Mouse (Mus musculus) neural tube, embryonic 12.5 days (tissue): ENCODE measurements around the gene Cdr2l. TPM values are rescaled to one million over a fixed set of nuclear protein-coding genes. Genes with fewer than 3 reads are reported as not detected.
A peak's percentile ranks its signal among the peaks of the same experiment; 100 is the strongest.

Experiments used
- ATAC-seq: fragments of 200-750 bp; cut with Nextera tagmentation; 2 replicates; pipeline ENCODE4 v1.8.0; 2017; ENCODE audit warnings: low read depth, mild to moderate bottlenecking, moderate TSS enrichment, moderate library complexity; ENCODE audit not compliant: low FRiP score
- H3K27ac ChIP-seq: fragments of 300-500 bp; sonication (generic); 2 replicates; pipeline ENCODE4 v1.5.1; 2016
- H3K27me3 ChIP-seq: fragments of 300-500 bp; sonication (generic); replicated peaks from 2 replicates; pipeline ENCODE4 v1.6.1; 2016; ENCODE audit warnings: mild to moderate bottlenecking
- H3K36me3 ChIP-seq: fragments of 300-500 bp; sonication (generic); 2 replicates; pipeline ENCODE4 v1.6.1; 2016; ENCODE audit warnings: mild to moderate bottlenecking
- H3K4me1 ChIP-seq: fragments of 300-500 bp; sonication (generic); 2 replicates; pipeline ENCODE4 v1.6.1; 2016
- H3K4me2 ChIP-seq: fragments of 300-500 bp; sonication (generic); replicated peaks from 2 replicates; pipeline ENCODE4 v1.6.1; 2016; ENCODE audit warnings: mild to moderate bottlenecking
- H3K4me3 ChIP-seq: fragments of 300-500 bp; sonication (generic); 2 replicates; pipeline ENCODE4 v1.5.1; 2016
- H3K9ac ChIP-seq: fragments of 300-500 bp; sonication (generic); 2 replicates; pipeline ENCODE4 v1.6.1; 2016; ENCODE audit warnings: mild to moderate bottlenecking
- H3K9me3 ChIP-seq: fragments of 300-500 bp; sonication (generic); 2 replicates; pipeline ENCODE4 v1.6.1; 2016; ENCODE audit warnings: mild to moderate bottlenecking
- WGBS: fragments of 180-500 bp; shearing (Covaris S2); methylation state at CpG from one replicate; pipeline ENCODE4 v1.1.7; 2016; 5-methylcytosine and 5-hydroxymethylcytosine counted together
- polyA plus RNA-seq: library from polyadenylated mRNA; unstranded; fragments of >200 nt; fragmentation: Nextera tagmentation; extraction: Ambion mirVana; gene quantifications from 2 replicates; pipeline ENCODE4 v1.2.1, GENCODE M21; 2016

The Cdr2l gene
- polyA plus RNA-seq, 1 experiment from 2014 or later: 30.1 TPM

GRCm38 (mm10) chr11:115420336-115421190 is 38.8 kb downstream of the Cdr2l start:
- ATAC-seq: peak; percentile 72
- peak overlapping the region; percentile 99 for H3K4me3 ChIP-seq
- peak overlapping the region; percentile 98 for H3K4me2 ChIP-seq
- H3K4me1 ChIP-seq: peaks cover 23% of the 10 kb centered on the region
- H3K27me3 ChIP-seq: no peaks in the 10 kb centered on the region
- peak overlapping the region; percentile 98 for H3K9ac ChIP-seq
- H3K9me3 ChIP-seq: no peaks in the 10 kb centered on the region
- peak overlapping the region; percentile 76 for H3K27ac ChIP-seq
- peaks cover 42% of the 10 kb centered on the region for H3K36me3 ChIP-seq
- WGBS: 3% methylated on average over 45 of the region's 45 CpGs

GRCm38 (mm10) chr11:115421328-115421727 is 39.6 kb downstream of the Cdr2l start:
- Histone ChIP-seq H3K27ac (no peak overlapping the region), H3K36me3 (peaks cover 41% of the 10 kb centered on the region), H3K4me3 (no peak overlapping the region; the same call in 1 of the 2 replicates), H3K4me2 (peak overlapping the region; percentile 98), H3K9ac (peak overlapping the region; percentile 98; the same call in 1 of the 2 replicates), H3K9me3 (no peaks in the 10 kb centered on the region), H3K27me3 (no peaks in the 10 kb centered on the region), H3K4me1 (peaks cover 23% of the 10 kb centered on the region)
- no peak for ATAC-seq
- WGBS: 76% methylated on average over 1 of the region's 1 CpGs

GRCm38 (mm10) chr11:115421972-115422371 is 40.3 kb downstream of the Cdr2l start:
- H3K9ac ChIP-seq: no peak overlapping the region
- 93% methylated on average over 16 of the region's 16 CpGs for WGBS
- no peaks in the 10 kb centered on the region for H3K9me3 ChIP-seq
- 0 out of 2 replicates have a peak overlapping the region, but pooled peaks have one; percentile 16 for H3K4me2 ChIP-seq
- ATAC-seq: no peak
- H3K4me3 ChIP-seq: no peak overlapping the region
- no peaks in the 10 kb centered on the region for H3K27me3 ChIP-seq
- peaks cover 39% of the 10 kb centered on the region for H3K36me3 ChIP-seq
- peaks cover 23% of the 10 kb centered on the region for H3K4me1 ChIP-seq
- no peak overlapping the region for H3K27ac ChIP-seq

GRCm38 (mm10) chr11:115423091-115423490 is 41.4 kb downstream of the Cdr2l start:
- ATAC-seq: no peak
- no peak overlapping the region for H3K27ac ChIP-seq
- peaks cover 32% of the 10 kb centered on the region for H3K36me3 ChIP-seq
- no peak overlapping the region for H3K4me2 ChIP-seq
- 76% methylated on average over 3 of the region's 3 CpGs for WGBS
- H3K9ac ChIP-seq: no peak overlapping the region
- no peak overlapping the region for H3K4me3 ChIP-seq
- H3K9me3 ChIP-seq: no peaks in the 10 kb centered on the region
- peaks cover 23% of the 10 kb centered on the region for H3K4me1 ChIP-seq
- no peaks in the 10 kb centered on the region for H3K27me3 ChIP-seq

GRCm38 (mm10) chr11:115424666-115425065 is 43.0 kb downstream of the Cdr2l start:
- no peak for ATAC-seq
- no peaks in the 10 kb centered on the region for H3K9me3 ChIP-seq
- H3K4me3 ChIP-seq: no peak overlapping the region
- 81% methylated on average over 7 of the region's 7 CpGs for WGBS
- H3K27ac ChIP-seq: no peak overlapping the region
- peaks cover 44% of the 10 kb centered on the region for H3K36me3 ChIP-seq
- peaks cover 13% of the 10 kb centered on the region for H3K4me1 ChIP-seq
- no peak overlapping the region for H3K4me2 ChIP-seq
- no peaks in the 10 kb centered on the region for H3K27me3 ChIP-seq
- H3K9ac ChIP-seq: no peak overlapping the region

DNA sequence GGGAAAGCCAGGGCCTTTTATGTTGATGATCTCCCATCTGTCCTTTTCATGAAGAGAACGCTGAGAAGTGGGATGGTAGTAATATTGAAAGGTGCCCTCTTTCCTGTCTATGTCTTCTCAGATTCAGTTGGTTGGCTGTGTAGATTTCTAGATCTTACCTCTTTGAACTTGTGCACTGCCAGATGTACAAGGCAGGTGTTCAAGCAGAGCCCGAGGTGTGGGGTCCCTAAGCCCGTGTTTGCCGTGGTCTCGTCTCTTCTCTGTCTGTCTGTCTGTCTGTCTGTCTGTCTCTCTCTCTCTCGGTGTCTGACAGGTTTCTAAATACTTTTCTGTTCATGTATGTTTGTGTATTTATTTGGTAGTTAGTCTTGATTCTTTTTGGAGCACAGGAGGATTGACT is 44.0 kb downstream of the Cdr2l start:
- no peaks in the 10 kb centered on the region for H3K9me3 ChIP-seq
- peaks cover 10% of the 10 kb centered on the region for H3K4me1 ChIP-seq
- no peak overlapping the region for H3K9ac ChIP-seq
- 83% methylated on average over 6 of the region's 6 CpGs for WGBS
- H3K36me3 ChIP-seq: peaks cover 54% of the 10 kb centered on the region
- H3K4me3 ChIP-seq: no peak overlapping the region
- no peak overlapping the region for H3K27ac ChIP-seq
- no peak overlapping the region for H3K4me2 ChIP-seq
- ATAC-seq: no peak
- no peaks in the 10 kb centered on the region for H3K27me3 ChIP-seq

- H3K27me3 ChIP-seq: no peaks in the 10 kb centered on the region
- no peaks in the 10 kb centered on the region; the same call in 1 of the 2 replicates for H3K4me1 ChIP-seq
- 35% methylated on average over 20 of the region's 20 CpGs for WGBS
- peak; percentile 56; the same call in 1 of the 2 replicates for ATAC-seq
- H3K4me3 ChIP-seq: no peak overlapping the region
- no peaks in the 10 kb centered on the region for H3K9me3 ChIP-seq
- H3K9ac ChIP-seq: no peak overlapping the region
- peak overlapping the region; percentile 32 for H3K4me2 ChIP-seq
- no peak overlapping the region; the same call in 1 of the 2 replicates for H3K27ac ChIP-seq
- peaks cover 66% of the 10 kb centered on the region for H3K36me3 ChIP-seq
Observed at GRCm38 (mm10) chr11:115427482-115428331, 46.0 kb downstream of the Cdr2l start.

DNA sequence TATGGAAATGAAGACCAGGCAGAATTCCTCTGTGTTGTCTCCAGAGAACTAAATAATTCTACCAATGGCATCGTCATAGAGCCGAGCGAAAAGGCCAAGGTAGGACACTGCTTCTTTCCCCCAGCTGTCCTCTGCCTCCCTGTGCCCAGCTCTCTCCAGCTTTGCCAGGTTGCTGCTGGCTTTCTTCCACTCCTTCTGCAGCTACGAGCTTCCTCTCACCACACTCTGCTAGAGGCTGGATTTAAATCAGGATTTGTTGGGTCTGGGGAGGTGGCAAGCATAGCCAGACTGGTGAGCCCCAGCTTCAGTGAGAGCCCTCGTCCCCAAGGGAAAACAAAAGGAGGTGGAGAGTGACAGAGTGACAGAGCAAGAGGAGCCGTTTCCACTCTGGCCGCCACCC is 47.6 kb downstream of the Cdr2l start:
- peaks cover 66% of the 10 kb centered on the region for H3K36me3 ChIP-seq
- no peaks in the 10 kb centered on the region; the same call in 1 of the 2 replicates for H3K4me1 ChIP-seq
- no peak overlapping the region for H3K4me3 ChIP-seq
- H3K27me3 ChIP-seq: no peaks in the 10 kb centered on the region
- WGBS: 92% methylated on average over 7 of the region's 7 CpGs
- no peaks in the 10 kb centered on the region for H3K9me3 ChIP-seq
- ATAC-seq: no peak
- H3K27ac ChIP-seq: no peak overlapping the region
- H3K4me2 ChIP-seq: no peak overlapping the region
- no peak overlapping the region for H3K9ac ChIP-seq

- H3K36me3 ChIP-seq: peaks cover 55% of the 10 kb centered on the region
- H3K9ac ChIP-seq: no peak overlapping the region
- ATAC-seq: no peak
- H3K4me2 ChIP-seq: no peak overlapping the region
- no peaks in the 10 kb centered on the region for H3K27me3 ChIP-seq
- peaks cover 3% of the 10 kb centered on the region for H3K4me1 ChIP-seq
- H3K4me3 ChIP-seq: no peak overlapping the region
- H3K9me3 ChIP-seq: no peaks in the 10 kb centered on the region
- WGBS: 94% methylated on average over 6 of the region's 6 CpGs
- no peak overlapping the region for H3K27ac ChIP-seq
Observed at GRCm38 (mm10) chr11:115430561-115430960, 48.8 kb downstream of the Cdr2l start.

GRCm38 (mm10) chr11:115432814-115433213 is 51.1 kb downstream of the Cdr2l start:
- ATAC-seq: no peak
- 82% methylated on average over 4 of the region's 4 CpGs for WGBS
- H3K27ac ChIP-seq: no peak overlapping the region

GRCm38 (mm10) chr11:115433342-115433741 is 51.6 kb downstream of the Cdr2l start:
- no peak overlapping the region for H3K4me3 ChIP-seq
- peaks cover 43% of the 10 kb centered on the region for H3K36me3 ChIP-seq
- no peak overlapping the region for H3K9ac ChIP-seq
- H3K27me3 ChIP-seq: no peaks in the 10 kb centered on the region
- no peaks in the 10 kb centered on the region for H3K9me3 ChIP-seq
- no peak for ATAC-seq
- H3K4me2 ChIP-seq: no peak overlapping the region
- H3K4me1 ChIP-seq: peaks cover 13% of the 10 kb centered on the region
- 85% methylated on average over 6 of the region's 6 CpGs for WGBS
- no peak overlapping the region for H3K27ac ChIP-seq

More at GRCm38 (mm10) chr11:115432814-115433213, 51.1 kb downstream of the Cdr2l start:
- Histone ChIP-seq H3K4me1 (peaks cover 13% of the 10 kb centered on the region), H3K36me3 (peaks cover 44% of the 10 kb centered on the region), H3K9ac (no peak overlapping the region), H3K27me3 (no peaks in the 10 kb centered on the region), H3K9me3 (no peaks in the 10 kb centered on the region), H3K4me2 (no peak overlapping the region), H3K4me3 (no peak overlapping the region)
